Mouse (Mus musculus): ENCODE measurements around the gene Acap2. TPM values are rescaled to one million over a fixed set of nuclear protein-coding genes. Genes with fewer than 3 reads are reported as not detected.

Gene Acap2
- polyA plus RNA-seq, 2 experiments, result 4.4 to 5.1 TPM

- 71% methylated on average over 8 of the region's 8 CpGs for WGBS (ENCODE audit: insufficient replicate concordance)
Observed at GRCm38 (mm10) chr16:31190426-31190825, 10.6 kb downstream of the Acap2 start.

GRCm38 (mm10) chr16:31189291-31189690 is 11.8 kb downstream of the Acap2 start:
- ATAC-seq (ENCODE audit: insufficient read depth) (no peak), DNase-seq (ENCODE audit: low read depth in 3 of 3, low spot score in 3 of 3) (no peak)
- Histone ChIP-seq H3K27me3 (ENCODE audit: control insufficient read depth, insufficient read depth, low read length) (no peaks in the 10 kb centered on the region), H3K27ac (no peak overlapping the region), H3K9me3 (ENCODE audit: control insufficient read depth, low read length) (no peaks in the 10 kb centered on the region), H3K36me3 (replicated peaks; ENCODE audit: control insufficient read depth, insufficient read depth, low read depth) (no peaks in the 10 kb centered on the region), H3K9ac (replicated peaks) (no peak overlapping the region), H3K4me1 (replicated peaks; ENCODE audit: control insufficient read depth in 2 of 2, insufficient read depth in 2 of 2, low read length in 1 of 2) (peaks cover 4 to 32% of the 10 kb centered on the region in 2 experiments; a peak in 3 of 4 replicates), H3K4me2 (ENCODE audit: low read depth) (no peak overlapping the region), H3K4me3 (ENCODE audit: insufficient read depth in 1 of 2, low read depth in 2 of 2, low read length in 2 of 2) (no peak overlapping the region)
- WGBS (ENCODE audit: insufficient replicate concordance), result 69% methylated on average over 5 of the region's 5 CpGs
- TF ChIP-seq EP300 (IDR thresholded peaks at IDR 0.05; ENCODE audit: low read depth) (no peak), CTCF (IDR thresholded peaks at IDR 0.05; ENCODE audit: low read depth) (no peak)

More at GRCm38 (mm10) chr16:31190426-31190825, 10.6 kb downstream of the Acap2 start:
- H3K4me2 ChIP-seq (ENCODE audit: low read depth), result no peak overlapping the region
- no peak overlapping the region for H3K4me3 ChIP-seq (ENCODE audit: insufficient read depth in 1 of 2, low read depth in 2 of 2, low read length in 2 of 2)
- peaks cover 2 to 33% of the 10 kb centered on the region in 2 experiments; a peak in 3 of 4 replicates for H3K4me1 ChIP-seq (replicated peaks; ENCODE audit: control insufficient read depth in 2 of 2, insufficient read depth in 2 of 2, low read length in 1 of 2)
- no peak for TF ChIP-seq EP300 (IDR thresholded peaks at IDR 0.05; ENCODE audit: low read depth)
- TF ChIP-seq CTCF (IDR thresholded peaks at IDR 0.05; ENCODE audit: low read depth), result no peak
- no peaks in the 10 kb centered on the region for H3K36me3 ChIP-seq (replicated peaks; ENCODE audit: control insufficient read depth, insufficient read depth, low read depth)
- no peak for DNase-seq (ENCODE audit: low read depth in 3 of 3, low spot score in 3 of 3)
- H3K9me3 ChIP-seq (ENCODE audit: control insufficient read depth, low read length), result no peaks in the 10 kb centered on the region
- H3K9ac ChIP-seq (replicated peaks), result no peak overlapping the region
- ATAC-seq (ENCODE audit: insufficient read depth), result no peak
- no peaks in the 10 kb centered on the region for H3K27me3 ChIP-seq (ENCODE audit: control insufficient read depth, insufficient read depth, low read length)
- H3K27ac ChIP-seq, result no peak overlapping the region

- no peak overlapping the region for H3K27ac ChIP-seq
- no peak overlapping the region for H3K4me3 ChIP-seq (ENCODE audit: insufficient read depth in 1 of 2, low read depth in 2 of 2, low read length in 2 of 2)
- ATAC-seq (ENCODE audit: insufficient read depth), result no peak
- no peaks in the 10 kb centered on the region for H3K9me3 ChIP-seq (ENCODE audit: control insufficient read depth, low read length)
- WGBS (ENCODE audit: insufficient replicate concordance), result 36% methylated on average over 2 of the region's 2 CpGs
- no peak for DNase-seq (ENCODE audit: low read depth in 3 of 3, low spot score in 3 of 3)
- TF ChIP-seq CTCF (IDR thresholded peaks at IDR 0.05; ENCODE audit: low read depth) (no peak), EP300 (IDR thresholded peaks at IDR 0.05; ENCODE audit: low read depth) (no peak)
- peaks cover 4 to 32% of the 10 kb centered on the region in 2 experiments; a peak in 3 of 4 replicates for H3K4me1 ChIP-seq (replicated peaks; ENCODE audit: control insufficient read depth in 2 of 2, insufficient read depth in 2 of 2, low read length in 1 of 2)
- no peaks in the 10 kb centered on the region for H3K27me3 ChIP-seq (ENCODE audit: control insufficient read depth, insufficient read depth, low read length)
- H3K9ac ChIP-seq (replicated peaks), result no peak overlapping the region
- no peak overlapping the region for H3K4me2 ChIP-seq (ENCODE audit: low read depth)
- no peaks in the 10 kb centered on the region for H3K36me3 ChIP-seq (replicated peaks; ENCODE audit: control insufficient read depth, insufficient read depth, low read depth)
Observed at GRCm38 (mm10) chr16:31188799-31189198, 12.2 kb downstream of the Acap2 start.

GRCm38 (mm10) chr16:31188270-31188669 is 12.8 kb downstream of the Acap2 start:
- Histone ChIP-seq H3K4me2 (ENCODE audit: low read depth) (no peak overlapping the region), H3K4me1 (replicated peaks; ENCODE audit: control insufficient read depth in 2 of 2, insufficient read depth in 2 of 2, low read length in 1 of 2) (peaks cover 4 to 34% of the 10 kb centered on the region in 2 experiments; a peak in 3 of 4 replicates), H3K9ac (replicated peaks) (no peak overlapping the region), H3K27ac (no peak overlapping the region), H3K9me3 (ENCODE audit: control insufficient read depth, low read length) (no peaks in the 10 kb centered on the region), H3K4me3 (ENCODE audit: insufficient read depth in 1 of 2, low read depth in 2 of 2, low read length in 2 of 2) (no peak overlapping the region), H3K27me3 (ENCODE audit: control insufficient read depth, insufficient read depth, low read length) (no peaks in the 10 kb centered on the region), H3K36me3 (replicated peaks; ENCODE audit: control insufficient read depth, insufficient read depth, low read depth) (no peaks in the 10 kb centered on the region)
- no peak for DNase-seq (ENCODE audit: low read depth in 3 of 3, low spot score in 3 of 3)
- WGBS (ENCODE audit: insufficient replicate concordance), result 67% methylated on average over 6 of the region's 6 CpGs
- no peak for ATAC-seq (ENCODE audit: insufficient read depth)
- TF ChIP-seq CTCF (IDR thresholded peaks at IDR 0.05; ENCODE audit: low read depth) (no peak), EP300 (IDR thresholded peaks at IDR 0.05; ENCODE audit: low read depth) (no peak)

- TF ChIP-seq CTCF (IDR thresholded peaks at IDR 0.05; ENCODE audit: low read depth), result no peak
- TF ChIP-seq EP300 (IDR thresholded peaks at IDR 0.05; ENCODE audit: low read depth), result no peak
- WGBS (ENCODE audit: insufficient replicate concordance), result 57% methylated on average over 1 of the region's 1 CpGs
- H3K4me1 ChIP-seq (replicated peaks; ENCODE audit: control insufficient read depth in 2 of 2, insufficient read depth in 2 of 2, low read length in 1 of 2), result peaks cover 4 to 35% of the 10 kb centered on the region in 2 experiments; a peak in 3 of 4 replicates
- no peaks in the 10 kb centered on the region for H3K9me3 ChIP-seq (ENCODE audit: control insufficient read depth, low read length)
- no peak overlapping the region for H3K9ac ChIP-seq (replicated peaks)
- no peak overlapping the region for H3K4me2 ChIP-seq (ENCODE audit: low read depth)
- DNase-seq (ENCODE audit: low read depth in 3 of 3, low spot score in 3 of 3), result no peak
- no peaks in the 10 kb centered on the region for H3K36me3 ChIP-seq (replicated peaks; ENCODE audit: control insufficient read depth, insufficient read depth, low read depth)
- H3K4me3 ChIP-seq (ENCODE audit: insufficient read depth in 1 of 2, low read depth in 2 of 2, low read length in 2 of 2), result no peak overlapping the region
- H3K27me3 ChIP-seq (ENCODE audit: control insufficient read depth, insufficient read depth, low read length), result no peaks in the 10 kb centered on the region
- no peak for ATAC-seq (ENCODE audit: insufficient read depth)
- H3K27ac ChIP-seq, result no peak overlapping the region
Observed at GRCm38 (mm10) chr16:31187192-31187591, 13.9 kb downstream of the Acap2 start.

All from liver, embryonic 14.5 days (tissue).